Mouse (Mus musculus) telencephalon, adult 2 months (tissue): ENCODE measurements around the gene Tmem110.

Experiments
- DNase-seq: peaks from one replicate; pipeline ENCODE4 v3.0.0-alpha.2; 2011; ENCODE audit warnings: low read depth, low spot score

Gene Tmem110

GRCm38 (mm10) chr14:30902628-30903027 is 77.2 kb downstream of the Tmem110 start:
- no peak for DNase-seq

GRCm38 (mm10) chr14:30903036-30903435 is 77.6 kb downstream of the Tmem110 start:
- no peak for DNase-seq

GRCm38 (mm10) chr14:30904307-30904706 is 78.9 kb downstream of the Tmem110 start:
- no peak for DNase-seq

GRCm38 (mm10) chr14:30906001-30906400 is 80.6 kb downstream of the Tmem110 start:
- no peak for DNase-seq

- DNase-seq = no peak
Measured at GRCm38 (mm10) chr14:30907814-30908265, 82.5 kb downstream of the Tmem110 start.

- DNase-seq = no peak
Measured at GRCm38 (mm10) chr14:30911141-30911540, 85.8 kb downstream of the Tmem110 start.

GRCm38 (mm10) chr14:30912641-30913040 is 87.3 kb downstream of the Tmem110 start:
- DNase-seq = no peak

- DNase-seq = no peak
Measured at GRCm38 (mm10) chr14:30913404-30913803, 88.0 kb downstream of the Tmem110 start.

GRCm38 (mm10) chr14:30916516-30916915 is 91.1 kb downstream of the Tmem110 start:
- DNase-seq = no peak

- DNase-seq = no peak
Measured at GRCm38 (mm10) chr14:30922053-30922670, 96.8 kb downstream of the Tmem110 start.

- DNase-seq = no peak
Measured at GRCm38 (mm10) chr14:30923375-30924105, 98.2 kb downstream of the Tmem110 start, which contains the start of gene Itih3. Gene Itih3 (minus strand): TSS chr14:30923760.

- no peak for DNase-seq
Measured at GRCm38 (mm10) chr14:30925492-30925891, 100.1 kb downstream of the Tmem110 start.
